Mouse (Mus musculus) lung, postnatal 0 days (tissue): ENCODE results near the gene Uhrf2.

Experiments used
- CTCF ChIP-seq: IDR thresholded peaks from 2 replicates; pipeline ENCODE4 v1.5.1; 2016; ENCODE audit warnings: antibody characterized with exemption, mild to moderate bottlenecking
- EP300 ChIP-seq: IDR thresholded peaks from 2 replicates; pipeline ENCODE4 v1.6.1; 2016; ENCODE audit warnings: antibody characterized with exemption, mild to moderate bottlenecking, control low read depth

GRCm38 (mm10) chr19:30118344-30119312, 88.3 kb downstream of the Uhrf2 start:
- TF ChIP-seq EP300 (no peak), CTCF (no peak)
